Mouse (Mus musculus) G1E (cell line): ENCODE measurements at regions not wholly inside any gene's neighbourhood (a gene's known extent, or its start where the extent isn't known, plus 50 kb on each side); places are given as distances from the start of the nearest gene placed in this dataset.

Experiments used
- ATAC-seq: 2 replicates; pipeline ENCODE4 v1.8.0; 2016; ENCODE audit warnings: mild to moderate bottlenecking; ENCODE audit not compliant: insufficient number of reproducible peaks, poor library complexity, low FRiP score, severe bottlenecking; ENCODE audit errors: extremely low read depth
- DNase-seq: peaks from one replicate; pipeline ENCODE4 v3.0.0; 2012; ENCODE audit warnings: low spot score
- H3K27me3 ChIP-seq: 2 replicates; pipeline ENCODE4 v1.6.1; 2012; ENCODE audit warnings: mild to moderate bottlenecking, low read length, inconsistent platforms; ENCODE audit not compliant: insufficient read depth
- H3K36me3 ChIP-seq: replicated peaks from 2 replicates; pipeline ENCODE3; 2012; ENCODE audit warnings: mild to moderate bottlenecking, inconsistent platforms
- H3K4me1 ChIP-seq: 2 replicates; pipeline ENCODE4 v1.6.1; 2012; ENCODE audit warnings: low read depth, low read length, inconsistent platforms, mixed read lengths; ENCODE audit not compliant: insufficient read depth
- H3K4me3 ChIP-seq: 2 replicates; pipeline ENCODE4 v1.5.1; 2012; ENCODE audit warnings: low read depth, mild to moderate bottlenecking, inconsistent platforms, low read length, moderate library complexity, mixed read lengths
- H3K9me3 ChIP-seq: replicated peaks from 2 replicates; pipeline ENCODE4 v1.6.1; 2012; ENCODE audit warnings: inconsistent platforms
- CTCF ChIP-seq: IDR thresholded peaks from 2 replicates; pipeline ENCODE4 v1.5.1; 2012; ENCODE audit warnings: low read depth, low read length, inconsistent platforms, mixed read lengths
- GATA1 ChIP-seq: IDR thresholded peaks from 2 replicates; pipeline ENCODE4 v1.6.1; 2012; ENCODE audit warnings: borderline replicate concordance, low read length, inconsistent platforms, mixed read lengths
- GATA2 ChIP-seq: IDR thresholded peaks from 2 replicates; pipeline ENCODE4 v1.6.1; 2012; ENCODE audit warnings: low read depth, low read length, inconsistent platforms, borderline replicate concordance
- POLR2AphosphoS5 ChIP-seq: IDR thresholded peaks from 2 replicates; pipeline ENCODE4 v1.6.1; 2012; ENCODE audit warnings: low read depth, low read length, inconsistent platforms; ENCODE audit not compliant: insufficient replicate concordance
- TAL1 ChIP-seq: conservative IDR thresholded peaks from 2 replicates; pipeline ENCODE4 v1.6.1; 2012; ENCODE audit warnings: low read depth, low read length, inconsistent platforms, mixed read lengths

DNA sequence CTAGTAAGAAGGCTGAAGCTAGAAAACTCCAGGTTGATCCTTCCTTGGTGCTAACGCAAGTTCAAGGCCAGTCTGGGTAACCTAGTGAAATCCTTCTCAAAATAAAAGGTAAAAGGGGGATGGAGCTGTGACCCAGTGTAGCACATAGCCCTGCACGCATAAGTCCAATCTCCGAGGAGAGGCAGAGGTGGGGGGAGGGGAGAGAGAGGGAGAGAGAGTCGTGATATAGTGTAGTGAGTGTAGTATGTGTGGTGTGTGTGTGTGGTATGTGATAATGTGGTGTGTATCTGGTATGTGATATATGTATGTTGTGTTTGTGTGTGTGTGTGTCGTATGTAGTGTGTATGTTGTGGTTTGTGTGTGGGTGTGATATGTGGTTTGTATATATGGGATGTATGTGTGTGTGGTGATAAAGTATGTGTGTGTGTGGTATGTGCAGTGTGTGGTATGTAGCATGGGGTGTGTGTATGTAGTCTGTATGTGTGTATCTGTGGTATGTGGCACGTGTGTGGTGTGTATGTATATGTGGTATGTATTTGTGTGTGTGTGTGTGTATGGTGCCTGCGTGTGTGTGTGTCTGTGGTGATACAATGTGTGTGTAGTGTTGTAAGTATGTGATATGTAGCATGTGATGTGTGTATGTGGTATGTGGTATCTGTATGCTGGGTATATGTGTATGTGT is 275.7 kb upstream of the Pfn2 start:
- Histone ChIP-seq H3K9me3 (no peaks in the 10 kb centered on the region), H3K4me3 (no peak overlapping the region), H3K4me1 (no peaks in the 10 kb centered on the region), H3K36me3 (no peaks in the 10 kb centered on the region), H3K27me3 (no peaks in the 10 kb centered on the region)
- TF ChIP-seq CTCF: no peak
- no peak for TF ChIP-seq POLR2AphosphoS5
- no peak for TF ChIP-seq GATA2
- TF ChIP-seq GATA1: no peak
- TF ChIP-seq TAL1: no peak
- ATAC-seq (no peak), DNase-seq (no peak)

DNA sequence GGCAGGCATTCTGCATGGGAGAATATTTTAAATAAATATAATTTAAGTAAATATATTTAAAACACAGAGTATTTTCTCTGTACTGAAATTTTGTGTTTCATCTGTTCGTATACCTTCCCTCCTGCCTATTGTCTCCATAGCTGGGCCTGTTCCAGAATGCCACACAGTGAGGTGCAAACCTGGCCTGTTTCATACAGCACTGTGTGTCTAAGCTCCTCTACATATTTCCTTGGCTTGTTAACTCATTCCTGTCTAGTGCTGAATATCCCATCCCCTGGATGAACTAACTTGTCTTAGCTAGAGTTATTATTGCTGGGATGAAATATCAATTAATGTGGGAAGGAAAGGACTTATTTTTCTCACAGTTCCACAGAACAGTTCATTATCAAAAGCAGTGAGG is 277.0 kb upstream of the Pfn2 start:
- Histone ChIP-seq H3K36me3 (no peaks in the 10 kb centered on the region), H3K9me3 (no peaks in the 10 kb centered on the region), H3K4me1 (no peaks in the 10 kb centered on the region), H3K4me3 (no peak overlapping the region), H3K27me3 (no peaks in the 10 kb centered on the region)
- no peak for TF ChIP-seq GATA1
- no peak for TF ChIP-seq TAL1
- no peak for TF ChIP-seq GATA2
- TF ChIP-seq POLR2AphosphoS5: no peak
- TF ChIP-seq CTCF: no peak
- DNase-seq: no peak
- no peak for ATAC-seq

DNA sequence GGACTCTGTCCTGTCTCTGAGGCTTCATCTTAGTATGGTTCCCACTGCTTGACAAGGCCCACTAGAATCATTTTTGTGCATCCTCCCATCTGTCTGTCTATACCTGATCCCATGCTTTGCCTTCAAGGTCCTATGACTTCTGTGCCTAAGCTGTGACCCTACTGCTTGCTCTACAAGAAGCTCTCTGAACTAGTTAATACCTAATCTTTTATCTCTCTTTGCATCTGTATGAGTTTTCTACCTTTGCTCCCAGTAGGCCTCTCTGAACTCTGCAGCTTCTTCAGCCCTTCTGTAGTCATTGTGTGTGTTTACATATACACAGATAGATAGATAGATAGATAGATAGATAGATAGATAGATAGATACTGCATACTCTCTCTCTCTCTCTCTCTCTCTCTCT is 279.1 kb upstream of the Pfn2 start:
- no peak for TF ChIP-seq GATA1
- no peak for TF ChIP-seq CTCF
- no peak for TF ChIP-seq POLR2AphosphoS5
- TF ChIP-seq GATA2: no peak
- no peak for TF ChIP-seq TAL1
- H3K4me1 ChIP-seq: no peaks in the 10 kb centered on the region
- DNase-seq: no peak
- H3K9me3 ChIP-seq: no peaks in the 10 kb centered on the region
- no peak for ATAC-seq
- no peak overlapping the region for H3K4me3 ChIP-seq
- H3K27me3 ChIP-seq: no peaks in the 10 kb centered on the region
- H3K36me3 ChIP-seq: no peaks in the 10 kb centered on the region

DNA sequence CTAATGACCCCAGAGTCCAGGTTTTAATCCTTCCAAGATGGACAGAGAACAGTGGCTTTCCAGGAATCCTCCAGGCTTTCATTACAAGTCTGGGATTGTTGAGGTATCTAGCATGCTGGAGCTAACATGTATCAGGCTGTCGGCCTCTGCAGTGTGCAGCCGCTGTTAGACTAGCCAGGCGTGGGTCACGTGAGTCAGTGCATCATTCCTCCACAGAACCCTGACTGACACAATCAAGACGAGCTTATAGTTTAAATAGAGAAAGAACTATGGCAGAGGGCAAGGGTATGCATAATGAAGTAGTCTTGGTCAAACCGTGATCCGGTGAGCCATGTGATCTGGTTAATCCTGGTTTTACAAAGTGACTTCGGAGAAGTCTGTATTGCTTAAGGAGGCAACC is 280.2 kb upstream of the Pfn2 start:
- Histone ChIP-seq H3K9me3 (no peaks in the 10 kb centered on the region), H3K27me3 (no peaks in the 10 kb centered on the region), H3K4me3 (no peak overlapping the region), H3K36me3 (no peaks in the 10 kb centered on the region), H3K4me1 (no peaks in the 10 kb centered on the region)
- no peak for TF ChIP-seq POLR2AphosphoS5
- no peak for TF ChIP-seq TAL1
- no peak for TF ChIP-seq CTCF
- no peak for TF ChIP-seq GATA2
- no peak for TF ChIP-seq GATA1
- DNase-seq: no peak
- ATAC-seq: no peak

DNA sequence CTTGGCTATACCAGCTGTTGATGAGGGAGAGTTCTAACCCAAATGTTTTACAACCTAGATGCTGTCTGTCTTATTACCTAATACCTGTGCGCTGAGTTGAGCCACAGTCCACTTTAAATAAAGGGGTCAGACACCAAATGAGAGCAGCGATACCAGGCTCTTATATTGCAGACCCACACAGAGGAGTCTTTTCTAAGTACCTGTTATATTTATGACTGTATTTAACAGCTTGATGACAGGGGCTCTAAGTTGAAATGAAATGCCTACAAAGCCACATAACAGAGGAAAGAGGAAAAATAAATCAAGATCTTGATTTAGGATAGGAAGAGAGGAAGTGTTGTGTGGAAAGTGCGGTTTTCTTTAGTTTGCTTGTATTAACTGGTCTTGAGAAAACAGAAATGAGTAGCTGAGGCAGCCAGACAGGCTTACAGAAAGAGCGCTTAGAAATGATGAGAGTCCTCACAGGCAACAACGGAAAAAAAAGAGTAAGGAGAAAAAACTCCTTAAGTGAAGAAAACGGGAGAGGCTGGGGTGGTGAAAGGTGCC is 281.6 kb upstream of the Pfn2 start:
- ATAC-seq (no peak), DNase-seq (no peak)
- H3K4me1 ChIP-seq: no peaks in the 10 kb centered on the region

DNA sequence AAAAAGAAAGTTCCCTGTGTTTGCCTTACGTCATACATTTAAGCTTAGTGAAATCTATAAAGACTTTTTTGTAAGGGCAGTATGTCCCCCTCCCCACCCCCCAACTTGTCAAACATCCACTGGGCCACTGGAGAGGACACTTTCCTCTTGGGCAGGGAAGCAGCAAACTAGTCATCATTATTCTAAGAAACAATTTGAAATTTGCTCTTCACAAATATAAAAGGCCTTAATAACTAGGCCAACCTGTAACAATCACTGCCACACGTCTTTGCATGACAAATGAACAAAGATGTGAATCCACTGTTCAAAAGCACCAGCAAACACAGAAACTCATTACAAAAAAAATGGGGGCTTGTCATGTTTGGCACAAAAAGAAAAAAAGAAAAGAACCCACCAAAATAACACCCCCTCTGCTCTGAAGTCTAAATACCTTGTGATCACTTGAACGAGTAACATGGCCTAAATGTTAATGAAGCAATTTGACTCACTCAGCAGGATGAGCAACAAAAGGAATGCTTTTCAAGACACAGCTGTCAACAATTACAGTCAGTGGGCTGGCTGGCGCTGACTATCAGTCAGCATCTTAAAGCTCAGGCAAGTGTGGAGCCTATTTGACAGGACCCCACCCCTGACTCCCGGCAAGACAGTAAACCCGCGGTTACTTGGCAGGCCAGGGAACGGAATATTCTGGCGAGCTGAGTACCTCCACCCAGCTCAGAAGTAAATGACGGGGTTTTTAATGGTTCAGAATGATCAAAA is 278.7 kb upstream of the Tsc22d2 start:
- no peaks in the 10 kb centered on the region for H3K36me3 ChIP-seq
- H3K9me3 ChIP-seq: no peaks in the 10 kb centered on the region
- no peaks in the 10 kb centered on the region for H3K27me3 ChIP-seq
- TF ChIP-seq TAL1: no peak
- TF ChIP-seq GATA1: no peak
- no peak for TF ChIP-seq GATA2
- no peak for TF ChIP-seq CTCF
- DNase-seq: no peak
- no peaks in the 10 kb centered on the region for H3K4me1 ChIP-seq
- ATAC-seq: no peak
- H3K4me3 ChIP-seq: no peak overlapping the region

More for the DNA sequence above, 281.6 kb upstream of the Pfn2 start:
- no peaks in the 10 kb centered on the region for H3K9me3 ChIP-seq
- H3K4me3 ChIP-seq: no peak overlapping the region
- no peaks in the 10 kb centered on the region for H3K36me3 ChIP-seq
- no peak for TF ChIP-seq TAL1
- no peak for TF ChIP-seq CTCF
- TF ChIP-seq GATA2: no peak
- no peak for TF ChIP-seq POLR2AphosphoS5
- no peak for TF ChIP-seq GATA1
- no peaks in the 10 kb centered on the region for H3K27me3 ChIP-seq
